Mouse (Mus musculus): ENCODE data around the gene Nprl2.

- TF ChIP-seq POLR2A (IDR thresholded peaks at IDR 0.05; ENCODE audit: extremely low read depth, insufficient read depth, low read length) (no peak), CTCF (IDR thresholded peaks at IDR 0.05; ENCODE audit: extremely low read depth, insufficient read depth, low read length) (no peak)
Observed at GRCm38 (mm10) chr9:107553541-107554318, 11.7 kb downstream of the Nprl2 start.
